1 mouse cellular context compared by ENCODE assay signal in genomic region chr7:31040281-31041022, GRCm38 (mm10).
TF ChIP-seq lines count a peak whose summit lies in the region.

No protein-coding gene starts in this region.

TF ChIP-seq in CH12.LX, 34 proteins besides CTCF, POLR2A, EP300 and RAD21:
- 0 out of 2 replicates have a peak, but pooled peaks have one; percentile 5 for TF ChIP-seq BHLHE40 (IDR thresholded peaks at IDR 0.05; ENCODE audit: low read depth, low read length)
- no peak for TF ChIP-seq MYC (IDR thresholded peaks at IDR 0.05; ENCODE audit: low read depth, low read length)
- TF ChIP-seq PAX5 (IDR thresholded peaks at IDR 0.05; ENCODE audit: low read length): no peak
